Mouse (Mus musculus) stomach, postnatal 0 days (tissue): Measurements from ENCODE around the gene Arhgap9.

Experiments
- CTCF ChIP-seq: IDR thresholded peaks from 2 replicates; pipeline ENCODE4 v1.5.1; 2016; ENCODE audit warnings: antibody characterized with exemption, low read depth, mild to moderate bottlenecking, moderate library complexity
- EP300 ChIP-seq: optimal IDR thresholded peaks from 2 replicates; pipeline ENCODE3; 2016; ENCODE audit warnings: antibody characterized with exemption

DNA sequence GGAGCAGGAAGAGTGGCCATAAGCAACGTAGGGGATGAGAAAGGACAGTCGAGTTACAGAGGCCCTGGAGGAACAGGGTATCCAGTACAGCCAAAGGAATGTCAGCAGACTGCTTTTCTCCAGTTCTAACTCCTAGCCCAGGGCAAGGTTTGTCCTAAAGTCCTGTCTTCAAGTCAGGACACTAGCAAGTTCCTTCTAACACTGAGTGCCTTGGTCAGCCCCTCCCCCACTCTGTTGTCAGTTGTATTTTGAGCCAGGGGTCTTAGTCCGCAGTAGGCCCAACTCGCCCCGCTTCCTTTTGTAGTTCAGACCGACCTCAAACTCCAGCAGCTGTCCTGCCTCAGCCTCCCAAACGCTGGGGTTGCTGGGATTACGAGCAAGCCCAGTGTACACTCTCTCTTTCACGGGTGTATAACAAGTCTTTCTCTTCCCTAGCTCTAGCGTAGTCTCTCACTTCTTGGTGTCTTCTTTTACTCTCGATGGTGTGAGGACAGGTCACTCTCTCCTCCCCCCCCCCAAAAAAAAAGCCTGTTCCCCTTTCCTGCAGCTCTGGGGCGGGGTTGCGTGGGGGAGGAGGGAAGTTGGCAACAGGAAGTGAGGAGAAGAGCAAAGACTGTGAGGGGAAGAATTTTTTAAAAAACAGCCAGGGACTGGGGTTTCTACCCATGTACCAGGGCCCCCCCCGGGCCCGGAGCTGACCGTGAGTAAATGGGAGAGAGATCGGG, 1.5 kb downstream of the Arhgap9 start:
- TF ChIP-seq CTCF (no peak), EP300 (no peak)
